Mouse (Mus musculus) right cerebral cortex, postnatal 4 days (tissue): Measurements from ENCODE around the gene Abcb9.
A peak's percentile ranks its signal among the peaks of the same experiment; 100 is the strongest.

Source experiments
- DNase-seq: peaks from one replicate; pipeline ENCODE4 v3.0.0-alpha.2; 2022

The Abcb9 gene

DNA sequence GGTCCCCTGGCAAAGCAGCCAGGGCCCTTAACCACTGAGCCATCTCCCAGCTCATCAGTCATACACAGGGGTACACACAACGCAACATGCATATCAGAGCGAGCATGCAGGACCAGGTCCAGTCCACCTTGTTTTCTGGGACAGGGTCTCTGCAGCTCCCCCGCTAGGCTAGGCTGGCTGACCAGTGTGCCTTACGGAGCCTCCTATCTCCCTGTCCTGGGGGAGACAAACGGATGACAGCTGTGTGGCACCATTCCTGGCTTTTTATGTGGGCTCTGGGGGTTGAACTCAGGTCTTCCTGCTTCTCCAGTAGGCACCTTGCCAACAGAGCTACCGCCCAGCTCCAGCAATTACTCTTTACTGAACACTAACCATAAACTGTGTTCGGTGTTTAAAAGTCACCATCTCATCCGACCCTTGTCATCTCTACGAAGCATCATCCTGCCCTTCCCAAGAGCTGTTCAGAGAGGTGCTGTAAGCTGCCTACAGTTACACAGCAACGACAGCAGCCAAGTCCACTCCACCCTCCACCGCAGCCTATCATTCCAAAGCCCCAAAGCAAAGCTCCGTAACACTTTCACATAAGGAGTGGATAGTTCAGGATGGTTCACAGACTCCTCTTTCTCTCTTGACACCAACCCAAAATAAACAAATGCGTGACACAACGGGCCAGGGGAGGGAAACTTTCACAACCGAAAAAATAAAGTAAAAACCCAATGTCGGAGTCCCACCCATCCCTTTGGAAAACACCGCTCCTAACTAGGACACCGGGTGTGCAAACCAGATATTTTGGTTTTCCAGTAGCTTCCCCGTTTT, 66.2 kb downstream of the Abcb9 start:
- DNase-seq, result no peak

DNA sequence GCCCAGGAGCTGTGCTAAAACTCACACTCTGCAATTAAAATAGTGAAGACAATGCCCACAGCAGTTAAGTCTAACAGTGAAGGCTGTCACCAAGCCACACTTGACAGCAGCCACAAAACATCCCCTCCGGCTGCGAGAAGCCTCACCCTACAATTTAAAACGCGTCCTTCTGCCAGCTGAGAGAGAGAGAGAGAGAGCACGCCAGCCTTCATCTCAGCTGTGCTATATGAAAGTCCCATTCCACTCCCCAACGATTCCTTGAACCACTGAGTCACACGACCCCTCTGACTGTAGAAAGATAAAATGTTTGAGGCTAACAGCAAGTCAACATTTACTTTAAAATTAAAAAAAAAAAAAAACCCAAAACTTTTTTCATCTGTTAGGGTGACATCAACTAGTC, 66.9 kb downstream of the Abcb9 start:
- no peak for DNase-seq

DNA sequence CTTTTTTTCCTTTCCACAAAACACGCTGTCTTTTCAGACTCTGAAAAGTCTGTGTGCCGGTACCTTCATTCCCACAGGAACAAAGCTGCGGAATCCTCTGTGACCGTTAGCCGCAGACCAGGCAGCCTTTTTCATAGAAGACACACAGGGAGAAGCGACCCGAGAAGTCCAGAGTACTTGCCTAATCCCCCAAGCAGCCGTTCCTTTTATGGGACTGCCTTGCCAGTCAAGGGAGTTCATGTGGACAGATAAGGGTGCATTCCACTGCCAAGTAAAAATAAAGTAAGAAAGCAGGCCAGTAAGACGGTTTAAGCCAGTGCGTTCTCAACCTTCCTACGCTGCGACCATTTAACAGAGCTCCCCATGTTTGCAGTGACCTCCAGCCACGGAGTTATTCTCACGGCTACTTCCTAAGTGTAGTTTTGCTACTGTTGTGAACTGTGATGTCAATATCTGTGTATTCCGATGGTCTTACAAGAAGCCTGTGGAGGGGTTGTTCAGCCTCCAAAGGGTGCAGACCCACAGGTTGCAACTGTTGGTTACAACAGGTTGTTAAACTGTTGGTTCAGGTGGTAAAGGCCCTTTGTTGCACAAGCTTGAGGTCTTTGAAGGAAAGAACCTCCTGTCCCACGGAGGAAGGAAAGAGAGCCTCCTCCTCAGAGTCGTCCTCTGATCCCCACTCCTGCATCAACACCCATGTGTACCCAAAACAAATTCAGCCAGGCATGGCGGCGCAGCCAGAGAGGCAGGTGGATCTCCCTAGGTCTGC, 67.7 kb downstream of the Abcb9 start:
- no peak for DNase-seq

DNA sequence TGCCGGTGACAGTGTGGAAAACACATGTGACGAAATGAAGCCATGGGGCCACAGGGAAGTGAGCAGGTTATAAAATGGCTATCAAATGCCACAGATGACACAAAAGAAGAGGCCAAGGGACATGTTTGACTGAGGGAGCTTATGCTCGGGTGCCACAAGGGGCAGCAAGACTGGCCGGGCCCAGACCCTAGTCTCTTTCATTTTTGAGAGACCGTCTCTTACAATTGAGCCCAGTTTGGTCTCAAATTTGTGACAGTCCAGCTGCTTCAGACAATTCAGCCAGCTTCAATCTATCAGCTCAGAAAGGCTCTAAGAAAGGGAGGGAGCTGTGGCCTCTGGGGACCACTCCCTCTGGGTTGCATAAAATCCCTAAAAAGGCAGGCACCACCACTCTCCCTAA, 69.0 kb downstream of the Abcb9 start:
- DNase-seq, result no peak

DNA sequence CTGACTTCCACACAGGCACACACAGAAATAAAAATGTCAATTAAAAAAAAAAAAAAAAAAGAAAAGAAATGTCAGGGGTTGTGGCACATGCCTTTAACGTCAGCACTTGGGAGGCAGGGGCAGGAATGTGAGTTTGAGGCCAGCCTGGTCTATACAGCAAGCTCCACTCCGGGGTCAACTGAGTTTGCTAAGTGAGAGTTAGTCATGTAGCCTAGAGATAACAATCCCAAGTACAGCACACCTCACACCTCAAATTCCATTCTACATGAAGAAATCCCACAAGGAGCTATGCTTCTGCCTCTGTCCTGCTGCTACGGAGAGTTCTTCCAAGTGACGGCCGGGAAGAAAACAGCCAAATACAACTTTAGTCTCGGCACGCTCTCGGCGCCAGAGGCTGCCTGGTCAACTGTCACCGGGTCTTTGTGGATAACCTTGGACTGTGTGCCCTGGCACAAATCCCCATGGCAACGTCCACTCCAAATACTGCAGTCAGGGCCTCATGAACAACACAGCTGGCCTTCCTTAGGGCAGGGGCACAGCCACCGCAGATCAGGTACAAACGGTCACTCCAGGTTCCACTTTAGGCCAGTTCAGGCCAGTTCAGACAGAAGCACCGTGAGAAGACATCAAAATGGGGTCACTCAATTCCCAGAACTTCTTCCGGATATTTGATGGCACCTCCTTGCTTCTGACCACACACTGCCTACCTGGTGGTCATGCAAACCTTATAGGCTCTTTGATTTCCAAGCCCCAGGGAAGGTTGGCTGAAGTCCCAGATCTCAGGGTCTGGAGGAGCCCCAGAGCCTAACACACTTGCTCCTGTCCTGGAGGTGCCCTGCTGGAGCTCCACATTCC, 69.8 kb downstream of the Abcb9 start:
- DNase-seq, result no peak

DNA sequence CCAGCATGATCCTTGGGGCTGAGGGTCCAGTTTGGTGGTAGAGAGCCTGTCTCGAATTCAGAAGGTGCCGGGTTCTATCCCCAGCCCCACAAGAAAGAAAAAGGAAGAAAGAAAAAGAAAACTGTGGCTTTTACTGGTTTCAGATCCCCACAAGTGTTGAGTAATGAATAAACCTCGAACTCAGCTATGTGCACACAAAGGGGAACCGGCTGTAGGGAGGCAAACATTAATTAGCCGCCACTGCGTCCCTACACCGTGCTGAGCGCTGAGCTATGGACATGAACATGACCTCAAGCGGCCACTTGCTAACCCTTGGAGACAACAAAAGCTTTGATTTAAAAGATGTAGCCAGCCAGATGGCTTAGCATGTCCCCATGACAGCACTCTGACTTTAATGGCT, 70.5 kb downstream of the Abcb9 start:
- DNase-seq, result no peak

DNA sequence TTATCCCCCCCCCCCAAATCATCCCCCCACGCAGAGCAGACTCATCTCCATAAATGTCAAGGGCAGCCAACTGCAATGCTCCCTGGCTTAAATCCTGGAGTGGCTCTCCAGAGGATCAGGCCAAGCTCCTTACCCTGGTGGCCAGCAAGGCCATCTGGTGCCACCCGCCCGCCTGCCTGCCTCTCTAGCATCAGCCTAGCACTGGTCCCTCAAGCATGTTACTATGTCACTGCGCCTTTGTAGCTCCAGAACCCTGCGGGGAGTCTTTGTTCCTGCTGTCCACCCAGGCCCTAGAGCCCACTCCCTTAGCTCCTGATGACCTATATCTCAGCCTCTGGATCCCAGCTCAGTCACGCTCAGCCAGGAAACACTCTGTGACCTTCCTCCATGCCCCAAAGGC, 70.9 kb downstream of the Abcb9 start:
- DNase-seq, result no peak

DNA sequence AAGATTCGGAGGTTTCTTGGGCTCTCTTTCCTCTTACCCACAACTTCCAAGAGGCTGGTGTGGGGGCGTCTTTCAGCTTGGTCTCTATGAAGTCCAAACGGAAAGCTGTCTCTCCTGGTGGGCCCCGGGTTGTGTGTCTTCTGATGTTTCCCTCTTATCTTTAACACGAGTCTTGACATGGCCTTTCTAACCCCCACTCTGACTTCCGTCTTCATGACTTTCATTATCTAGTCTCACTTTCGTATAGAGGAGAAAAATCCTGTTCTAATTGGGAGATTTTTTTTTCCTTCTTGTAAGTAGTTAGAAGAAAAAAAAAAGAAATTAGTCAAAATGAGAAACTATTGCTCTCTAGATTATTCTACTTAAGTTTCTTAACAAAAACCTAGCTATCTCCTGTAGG, 73.2 kb downstream of the Abcb9 start:
- no peak for DNase-seq

DNA sequence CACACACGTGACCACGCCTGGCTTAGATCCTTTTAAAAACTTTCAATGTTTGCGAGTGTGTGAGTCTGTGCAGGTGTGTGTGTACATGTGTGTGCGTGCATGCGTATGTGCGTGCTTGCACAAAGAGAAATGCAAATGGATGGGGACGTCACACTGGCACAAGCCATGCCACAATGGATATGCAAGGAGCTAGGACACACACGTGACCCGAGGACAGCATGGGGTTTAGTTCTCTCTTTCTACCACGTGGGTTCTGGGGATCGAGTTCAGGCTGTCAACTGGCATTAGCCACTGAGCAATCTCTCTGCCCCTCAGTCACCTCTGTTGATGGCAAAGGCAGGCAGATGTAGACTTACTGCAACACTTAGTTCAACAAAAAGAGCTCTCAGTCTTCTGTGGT, 73.9 kb downstream of the Abcb9 start:
- DNase-seq, result no peak

DNA sequence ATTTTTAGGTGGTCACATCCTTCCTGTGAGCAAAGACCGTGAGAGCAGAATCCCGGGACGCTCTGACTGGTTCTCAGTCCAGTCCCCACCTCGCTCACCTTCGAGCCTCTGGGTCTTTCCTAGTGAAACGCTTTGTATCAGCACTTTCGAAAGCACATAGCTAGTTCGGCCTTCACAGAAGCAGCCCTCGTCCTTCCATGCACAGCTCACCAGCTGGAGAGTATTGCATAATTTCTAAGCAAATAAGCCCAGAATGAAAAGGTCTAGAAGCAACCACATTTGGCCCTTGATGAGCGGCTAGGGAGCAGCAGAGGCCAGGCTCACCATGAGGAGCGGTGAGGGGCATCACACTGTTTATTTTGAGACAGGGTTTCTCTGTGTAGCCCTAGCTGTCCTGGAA, 74.5 kb downstream of the Abcb9 start:
- no peak for DNase-seq

DNA sequence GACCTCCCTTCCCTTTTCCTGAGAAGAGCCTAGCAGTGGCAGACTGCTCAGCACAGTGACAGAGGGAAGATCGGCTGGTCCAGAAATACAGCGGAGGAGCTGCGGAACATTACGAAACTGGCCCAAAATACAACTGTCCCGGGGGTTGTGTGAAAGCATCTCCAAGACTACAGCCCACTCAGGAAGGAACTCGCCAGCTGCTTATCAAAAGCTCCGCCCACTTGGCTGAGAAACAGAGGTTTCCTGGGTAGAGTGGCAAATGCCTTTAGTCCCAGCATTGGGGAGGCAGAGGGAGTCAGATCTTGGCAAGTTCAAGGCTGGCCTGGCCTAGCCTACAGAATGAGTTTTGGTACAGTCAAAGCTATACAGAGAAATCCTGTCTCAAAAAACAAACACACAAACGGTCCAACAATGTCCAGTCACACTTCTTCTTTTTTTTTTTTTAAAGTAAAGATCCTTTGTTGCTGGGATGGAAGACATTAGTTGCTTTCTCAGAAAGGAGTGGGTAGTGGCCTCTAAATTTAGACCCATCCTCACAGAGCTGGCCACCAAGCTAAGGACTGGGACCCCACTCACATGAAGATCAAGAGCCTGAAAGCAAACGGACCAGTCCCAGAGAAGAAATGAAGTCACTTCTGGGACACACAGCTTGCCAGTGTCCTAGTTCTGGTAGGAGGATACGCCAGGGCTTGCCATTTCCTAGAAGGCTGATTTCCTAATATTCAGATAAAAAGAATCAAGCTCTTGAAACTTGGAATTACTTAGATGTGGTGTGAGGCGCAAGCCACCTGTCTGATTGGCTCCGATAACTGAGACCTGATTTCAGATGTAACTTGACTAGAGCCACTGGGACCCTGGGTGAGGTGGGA, 76.0 kb downstream of the Abcb9 start:
- DNase-seq, result peak; percentile 47

DNA sequence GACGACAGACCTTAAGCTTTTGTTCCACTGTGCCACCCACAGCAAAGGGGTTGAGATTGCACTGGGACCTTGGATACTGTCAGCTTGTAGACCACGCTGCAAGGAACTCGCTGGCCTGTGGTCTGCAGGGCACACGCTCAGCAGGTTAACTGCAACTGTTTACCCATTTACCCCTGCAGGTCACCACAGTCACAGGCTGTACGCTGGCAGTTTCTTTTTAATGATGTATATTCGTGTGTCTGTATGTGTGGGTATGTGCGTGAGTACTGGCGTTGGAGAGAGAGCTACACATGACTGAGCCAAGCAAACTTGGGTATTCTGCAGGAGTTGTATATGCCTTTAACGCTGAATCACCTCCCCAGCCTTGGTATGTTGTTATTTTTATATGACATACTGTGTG, 76.9 kb downstream of the Abcb9 start:
- DNase-seq, result no peak

DNA sequence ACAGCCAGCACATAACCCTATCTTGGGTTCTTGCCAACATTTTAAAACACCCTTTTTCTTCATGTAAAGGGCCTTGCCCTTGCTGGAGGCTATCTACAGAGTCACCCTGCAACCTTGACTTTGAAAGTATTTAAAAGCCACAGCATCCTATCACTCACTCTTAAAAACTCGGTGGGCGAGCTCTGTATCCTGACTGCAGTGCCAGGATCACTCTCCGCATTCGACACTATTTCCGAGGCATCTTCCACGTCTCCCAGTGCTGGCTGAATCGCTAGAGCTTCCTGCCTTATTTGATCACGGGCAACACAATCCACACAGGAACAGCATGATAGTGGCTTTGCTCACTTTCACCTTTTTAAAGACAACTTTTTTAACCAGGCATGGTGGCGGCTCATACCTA, 77.7 kb downstream of the Abcb9 start:
- no peak for DNase-seq

DNA sequence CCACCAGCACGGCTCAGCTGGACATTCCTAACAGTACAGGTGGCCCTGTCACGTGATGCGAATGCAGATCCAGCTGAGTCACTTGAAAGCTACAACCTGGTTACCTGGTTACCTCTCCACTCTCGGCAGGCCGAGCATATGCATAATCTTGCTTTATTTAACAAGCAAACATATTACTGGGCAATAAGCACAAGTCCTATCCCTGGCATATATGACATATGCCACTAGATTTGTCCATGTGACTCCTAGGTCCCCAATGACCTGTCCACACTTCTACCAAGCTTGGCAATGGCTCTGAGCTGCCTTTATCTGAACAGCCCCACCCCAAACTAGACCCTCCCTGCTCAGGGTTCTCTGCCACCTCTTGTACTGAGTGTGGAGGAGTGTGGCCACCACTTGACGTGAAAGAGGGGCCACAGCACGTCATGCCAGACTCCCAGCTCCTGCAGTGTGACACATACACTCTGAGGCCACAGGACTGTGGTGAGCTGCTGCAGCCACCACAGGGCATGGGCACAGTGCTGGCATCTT, 79.2 kb downstream of the Abcb9 start:
- no peak for DNase-seq

DNA sequence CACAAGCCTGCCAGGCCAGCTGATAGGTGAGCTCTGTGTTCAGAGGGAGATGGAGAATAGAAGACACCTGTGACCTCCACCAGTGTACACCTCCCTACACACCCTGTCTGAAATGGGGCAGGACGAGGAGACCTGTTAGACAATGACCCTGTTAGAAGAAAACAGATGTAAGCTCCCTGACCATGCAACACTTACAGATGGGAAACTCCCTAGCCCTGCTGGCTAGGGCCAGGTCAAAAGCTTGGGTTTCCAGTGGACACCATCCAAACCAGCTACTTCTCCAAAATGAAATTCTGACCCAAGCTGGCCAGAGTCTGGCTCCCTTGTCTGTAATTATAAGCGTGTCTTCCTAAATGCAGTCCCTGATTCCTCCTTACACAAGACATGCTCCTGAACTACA, 79.9 kb downstream of the Abcb9 start:
- DNase-seq, result no peak

DNA sequence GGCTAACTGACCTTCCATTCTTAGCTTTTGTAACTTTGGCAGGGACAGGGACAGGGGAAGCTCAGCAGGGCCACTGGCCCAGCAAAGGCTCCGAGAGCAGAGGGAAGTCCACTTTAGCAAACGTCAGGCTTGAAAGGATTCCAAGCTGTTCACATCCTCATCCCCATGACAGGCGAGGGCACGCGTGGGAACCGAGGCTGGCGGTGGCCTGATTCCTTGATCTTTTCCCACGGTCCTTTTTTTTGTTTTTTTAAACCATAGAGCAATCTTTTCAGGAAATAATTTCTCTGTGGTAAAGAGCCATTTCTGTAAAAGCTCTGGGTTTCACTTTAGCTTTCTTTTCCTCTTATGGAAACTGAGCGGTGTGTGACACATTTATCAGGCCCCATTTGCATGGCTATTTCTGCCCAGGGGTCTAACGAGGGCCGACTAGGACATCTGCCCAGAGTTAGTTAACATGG, 80.8 kb downstream of the Abcb9 start:
- no peak for DNase-seq

DNA sequence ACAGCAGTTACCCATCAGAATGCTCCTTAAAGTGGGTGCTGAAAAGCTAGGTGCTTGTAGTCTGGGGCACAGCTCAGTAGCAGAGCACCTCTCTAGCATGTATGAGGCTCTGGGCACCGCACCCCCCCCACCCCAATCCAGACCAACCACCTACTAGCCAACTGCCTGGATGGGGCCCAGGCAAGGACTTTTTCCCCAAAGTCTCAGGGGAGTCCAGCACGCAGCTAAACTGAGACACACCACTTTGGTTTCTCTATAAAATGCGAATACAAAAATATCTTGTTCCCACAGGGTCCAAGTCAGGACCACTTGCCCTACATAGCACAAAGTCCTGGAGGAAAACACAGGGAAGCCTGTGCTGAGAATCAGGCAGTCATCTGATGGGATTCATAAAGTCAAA, 81.4 kb downstream of the Abcb9 start:
- DNase-seq, result no peak

DNA sequence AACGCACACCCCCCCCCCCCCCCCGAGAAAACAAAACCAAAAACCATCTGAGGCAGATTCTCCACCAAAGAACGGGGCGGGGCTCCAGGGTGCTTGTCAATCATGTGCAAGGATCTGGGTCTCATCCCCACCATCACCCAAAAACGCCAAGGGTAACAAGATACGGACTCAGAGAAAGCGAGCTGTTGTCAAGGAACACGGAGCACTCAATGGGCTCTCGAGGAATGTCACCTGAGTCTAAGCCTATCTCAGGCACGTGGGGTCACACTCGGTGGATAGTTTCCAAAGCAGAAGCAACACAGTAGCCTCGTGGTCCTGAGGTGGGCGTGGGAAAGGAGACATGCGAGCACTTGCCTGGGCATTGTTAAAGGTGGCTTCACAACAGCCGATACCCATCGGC, 81.9 kb downstream of the Abcb9 start:
- no peak for DNase-seq

DNA sequence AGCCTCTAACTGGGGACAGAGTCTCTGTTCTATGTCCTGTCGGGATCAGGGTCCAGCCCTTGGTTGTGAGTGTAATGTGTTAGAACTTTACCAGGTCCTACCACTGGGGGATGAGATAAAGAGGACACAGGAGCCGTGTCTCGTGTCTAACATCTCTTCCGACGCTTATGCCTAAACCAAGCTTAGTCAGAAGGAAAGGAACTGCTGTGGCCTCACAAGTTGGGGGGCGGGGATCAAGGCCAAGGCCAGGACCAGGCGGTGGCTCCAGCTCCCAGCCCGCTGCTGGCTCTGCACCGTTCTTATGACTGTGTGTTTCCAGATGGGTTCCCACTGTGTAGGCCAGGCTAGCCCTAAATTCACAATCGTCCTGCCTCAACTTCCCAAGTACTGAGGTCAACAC, 82.7 kb downstream of the Abcb9 start:
- DNase-seq, result no peak

DNA sequence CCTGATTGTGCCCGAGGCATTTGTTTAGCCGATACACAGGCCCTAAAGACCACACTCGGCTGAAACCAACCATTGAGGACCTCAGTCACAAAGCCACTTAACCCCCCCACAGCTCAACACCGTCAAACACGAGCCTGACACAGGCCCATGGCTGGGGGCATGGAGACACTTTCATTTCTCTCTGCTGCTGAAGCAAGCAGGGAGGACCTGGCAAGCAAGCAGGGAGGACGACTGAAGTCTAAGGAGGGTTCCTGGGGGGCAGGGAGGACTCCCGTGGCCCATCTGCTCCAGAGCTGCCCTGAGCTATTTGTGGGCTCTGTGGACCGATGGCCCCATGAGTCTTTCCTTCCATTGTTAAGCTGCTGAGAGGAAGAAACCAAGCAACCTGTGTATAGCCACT, 83.7 kb downstream of the Abcb9 start:
- DNase-seq, result no peak
